Mouse (Mus musculus) olfactory bulb, adult 2 months (tissue): ENCODE measurements around the gene Btg4.

Experiments used
- CTCF ChIP-seq: fragments of 200-500 bp; IDR thresholded peaks from 2 replicates; pipeline ENCODE4 v1.5.1; 2012; ENCODE audit warnings: low read depth, mild to moderate bottlenecking, low read length, moderate library complexity; ENCODE audit not compliant: insufficient read depth
- POLR2A ChIP-seq: fragments of 200-500 bp; IDR thresholded peaks from 2 replicates; pipeline ENCODE4 v1.6.1; 2012; ENCODE audit warnings: mild to moderate bottlenecking, low read depth, low read length, moderate library complexity; ENCODE audit not compliant: insufficient read depth

GRCm38 (mm10) chr9:51020351-51020750 lies 40.4 kb upstream of the Btg4 start:
- TF ChIP-seq POLR2A (no peak), CTCF (no peak)
